Mouse (Mus musculus) erythroblast, embryonic 14.5 days (primary cell): ENCODE results near the gene Dlx6.

ENCODE experiments used
- GATA1 ChIP-seq: IDR thresholded peaks from 2 replicates; pipeline ENCODE4 v1.6.1; 2012; ENCODE audit warnings: low read length, inconsistent platforms, mixed read lengths
- TAL1 ChIP-seq: IDR thresholded peaks from 3 replicates; pipeline ENCODE4 v1.6.1; 2012; ENCODE audit warnings: low read length, inconsistent platforms, mixed read lengths

DNA sequence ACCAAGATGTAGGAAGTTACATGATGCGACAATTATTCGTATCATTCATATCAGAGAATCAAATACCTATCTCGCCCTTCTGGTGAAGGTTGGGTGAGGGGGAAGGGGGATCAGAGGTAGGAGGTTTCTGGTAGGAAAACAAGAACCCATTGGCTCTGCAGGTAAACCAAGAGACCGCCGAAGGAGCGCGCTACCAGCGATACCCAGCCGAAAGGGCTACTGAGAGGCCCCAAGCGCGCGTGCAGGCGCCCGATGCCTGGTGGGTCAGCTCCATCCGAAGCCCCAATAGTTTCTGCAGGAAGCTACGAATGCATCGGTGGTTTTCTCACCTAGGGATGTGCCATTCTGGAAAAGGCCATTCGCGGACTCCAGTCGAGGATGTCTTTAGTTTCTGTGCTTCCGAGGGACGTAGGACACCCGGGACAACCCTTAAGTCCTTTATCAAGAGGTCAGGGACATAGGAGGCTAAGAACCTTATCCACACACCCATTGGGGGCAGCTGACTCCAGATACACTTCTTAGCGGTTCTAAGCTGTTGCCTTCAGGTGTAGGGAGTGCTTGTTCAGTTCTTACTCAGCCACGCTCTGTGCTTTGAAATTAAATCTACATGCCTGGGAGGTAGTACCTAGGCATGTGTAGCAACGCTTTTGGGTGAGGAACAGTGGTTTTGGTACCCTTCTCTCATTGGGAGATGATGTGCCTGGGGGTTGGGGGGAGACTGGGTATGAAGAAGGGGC, 12.6 kb upstream of the Dlx6 start:
- TF ChIP-seq GATA1 (no peak), TAL1 (no peak)
